Comparison of ENCODE assay signal across 7 mouse cellular contexts in genomic region chr2:121169173-121169572, GRCm38 (mm10). TPM values are rescaled to one million over a fixed set of nuclear protein-coding genes. Genes with fewer than 3 reads are reported as not detected.
A peak's percentile ranks its signal among the peaks of the same experiment; 100 is the strongest.
DNase-seq lines count a peak whose midpoint lies in the region; ATAC-seq and TF ChIP-seq lines count a peak whose summit lies in the region.

No protein-coding gene starts in this region.

- no peaks in the 10 kb centered on the region for H3K27me3 ChIP-seq in lung, embryonic 16.5 days (ENCODE audit: control insufficient read depth, insufficient read depth, low read depth, low read length)
- no peaks in the 10 kb centered on the region for H3K27me3 ChIP-seq in forebrain, embryonic 14.5 days (replicated peaks; ENCODE audit: control insufficient read depth, insufficient read depth, low read length)
- no peaks in the 10 kb centered on the region for H3K27me3 ChIP-seq in limb, embryonic 12.5 days
- H3K27me3 ChIP-seq in small intestine, adult 2 months (ENCODE audit: control insufficient read depth, insufficient read depth, low read length) = no peaks in the 10 kb centered on the region

- no peak for ATAC-seq in lung, embryonic 16.5 days (ENCODE audit: low read depth)
- ATAC-seq in forebrain, embryonic 14.5 days = no peak
- ATAC-seq in limb, embryonic 12.5 days (ENCODE audit: insufficient number of reproducible peaks, insufficient read depth, low FRiP score, low TSS enrichment, low read depth) = no peak
- ATAC-seq in megakaryocyte progenitor cell, adult 5-6 weeks (replicated peaks; ENCODE audit: poor library complexity) = no peak

- no peak for TF ChIP-seq CTCF in small intestine, adult 2 months (IDR thresholded peaks at IDR 0.05; ENCODE audit: extremely low read depth, insufficient read length, insufficient replicate concordance, low read depth, low read length)

- DNase-seq in lung, postnatal 4 days = no peak
- DNase-seq in forebrain, embryonic 14.5 days (ENCODE audit: low spot score) = no peak
- DNase-seq in spleen, postnatal 36 days (ENCODE audit: low spot score in 2 of 2) = no peak

- peak overlapping the region; percentile 91 for H3K9ac ChIP-seq in lung, embryonic 16.5 days (ENCODE audit: low read length)
- peak overlapping the region; percentile 85; the same call in 1 of the 2 replicates for H3K9ac ChIP-seq in forebrain, embryonic 14.5 days (ENCODE audit: low read length)
- H3K9ac ChIP-seq in limb, embryonic 12.5 days (replicated peaks) = peak overlapping the region; percentile 86; the same call in 1 of the 2 replicates

- TF ChIP-seq POLR2A in small intestine, adult 2 months (IDR thresholded peaks at IDR 0.05; ENCODE audit: low read depth, low read length) = no peak

- no peaks in the 10 kb centered on the region for H3K9me3 ChIP-seq in lung, embryonic 16.5 days (ENCODE audit: control insufficient read depth, low read length)
- H3K9me3 ChIP-seq in forebrain, embryonic 14.5 days (replicated peaks; ENCODE audit: control insufficient read depth, low read length) = no peaks in the 10 kb centered on the region
- H3K9me3 ChIP-seq in limb, embryonic 12.5 days = no peaks in the 10 kb centered on the region

- H3K4me1 ChIP-seq in lung, embryonic 16.5 days (replicated peaks; ENCODE audit: control insufficient read depth, insufficient read depth, low read length) = peaks cover 14% of the 10 kb centered on the region
- H3K4me1 ChIP-seq in forebrain, embryonic 14.5 days (ENCODE audit: control insufficient read depth, insufficient read depth, low read length) = peaks cover 23% of the 10 kb centered on the region
- peaks cover 21% of the 10 kb centered on the region for H3K4me1 ChIP-seq in limb, embryonic 12.5 days (replicated peaks)
- peaks cover 10% of the 10 kb centered on the region; the same call in 1 of the 2 replicates for H3K4me1 ChIP-seq in small intestine, adult 2 months (ENCODE audit: control insufficient read depth, insufficient read depth, insufficient read length, low read length)

- H3K27ac ChIP-seq in lung, embryonic 16.5 days (ENCODE audit: low read length) = no peak overlapping the region
- no peak overlapping the region for H3K27ac ChIP-seq in forebrain, embryonic 14.5 days (ENCODE audit: low read depth, low read length)
- H3K27ac ChIP-seq in limb, embryonic 12.5 days = no peak overlapping the region
- no peak overlapping the region for H3K27ac ChIP-seq in small intestine, adult 2 months (ENCODE audit: insufficient read depth, low read depth, low read length)

- WGBS in lung, embryonic 16.5 days = 34% methylated on average over 4 of the region's 4 CpGs
- WGBS in forebrain, embryonic 14.5 days = 71% methylated on average over 4 of the region's 4 CpGs
- WGBS in limb, embryonic 12.5 days = 41% methylated on average over 4 of the region's 4 CpGs
- WGBS in small intestine, adult 2 months = 33% methylated on average over 4 of the region's 4 CpGs

- peak overlapping the region; percentile 66 for H3K4me2 ChIP-seq in lung, embryonic 16.5 days (ENCODE audit: low read depth, low read length)
- peak overlapping the region; percentile 92 for H3K4me2 ChIP-seq in forebrain, embryonic 14.5 days (ENCODE audit: low read length)
- peak overlapping the region; percentile 90 for H3K4me2 ChIP-seq in limb, embryonic 12.5 days

- H3K36me3 ChIP-seq in lung, embryonic 16.5 days (ENCODE audit: control insufficient read depth, insufficient read depth, low read length) = peaks cover 14% of the 10 kb centered on the region
- H3K36me3 ChIP-seq in forebrain, embryonic 14.5 days (ENCODE audit: control insufficient read depth, insufficient read depth, low read length) = peaks cover 30% of the 10 kb centered on the region
- peaks cover 38% of the 10 kb centered on the region for H3K36me3 ChIP-seq in limb, embryonic 12.5 days
- H3K36me3 ChIP-seq in small intestine, adult 2 months (ENCODE audit: control insufficient read depth, insufficient read depth, low read length) = peaks cover 14% of the 10 kb centered on the region

- H3K4me3 ChIP-seq in lung, embryonic 16.5 days (ENCODE audit: low read length) = peak overlapping the region; percentile 92
- peak overlapping the region; percentile 92 for H3K4me3 ChIP-seq in forebrain, embryonic 14.5 days (ENCODE audit: low read depth, low read length)
- H3K4me3 ChIP-seq in limb, embryonic 12.5 days (replicated peaks) = peak overlapping the region; percentile 80
- peak overlapping the region; percentile 19 for H3K4me3 ChIP-seq in small intestine, adult 2 months (ENCODE audit: low read depth, low read length)

RNA-seq across cellular contexts. Expression of gene Tubgcp4, which starts 1.3 kb away (rescaled TPM):
- 51.4 and 54.3 TPM in 2 replicates for polyA plus RNA-seq in lung, embryonic 16.5 days (2015; fragmentation: Nextera tagmentation; extraction: Ambion mirVana)
- polyA plus RNA-seq in forebrain, embryonic 14.5 days (2014; fragmentation: Nextera tagmentation; extraction: Ambion mirVana) = 38.9 and 43.7 TPM in 2 replicates
- polyA plus RNA-seq in limb, embryonic 12.5 days (2016; fragmentation: Nextera tagmentation; extraction: Ambion mirVana) = 75.6 and 84.2 TPM in 2 replicates
- polyA plus RNA-seq in small intestine, adult 2 months (2012; rRNA removed) = 8.1 and 14.1 TPM in 2 replicates
- 36.4 and 38.9 TPM in 2 replicates for total RNA-seq in megakaryocyte progenitor cell, adult 5-6 weeks (2015)
- 28.8 and 39.3 TPM in 2 replicates for total RNA-seq in megakaryocyte progenitor cell, adult 5-6 weeks (2017)

RNA-seq across cellular contexts. Expression of gene Zscan29, which starts 1.8 kb away (rescaled TPM):
- 9.8 TPM in 2 replicates for polyA plus RNA-seq in lung, embryonic 16.5 days (2015; fragmentation: Nextera tagmentation; extraction: Ambion mirVana)
- polyA plus RNA-seq in forebrain, embryonic 14.5 days (2014; fragmentation: Nextera tagmentation; extraction: Ambion mirVana) = 8.5 and 9.7 TPM in 2 replicates
- 11.3 and 12.8 TPM in 2 replicates for polyA plus RNA-seq in limb, embryonic 12.5 days (2016; fragmentation: Nextera tagmentation; extraction: Ambion mirVana)
- 1.2 and 2.5 TPM in 2 replicates for polyA plus RNA-seq in small intestine, adult 2 months (2012; rRNA removed)
- total RNA-seq in megakaryocyte progenitor cell, adult 5-6 weeks (2015) = 18.8 and 21.2 TPM in 2 replicates
- total RNA-seq in megakaryocyte progenitor cell, adult 5-6 weeks (2017) = 18.7 and 25.4 TPM in 2 replicates

RNA-seq across cellular contexts. Expression of gene Lcmt2, which starts 28.7 kb away (rescaled TPM):
- polyA plus RNA-seq in lung, embryonic 16.5 days (2015; fragmentation: Nextera tagmentation; extraction: Ambion mirVana) = 24.8 and 25.3 TPM in 2 replicates
- polyA plus RNA-seq in forebrain, embryonic 14.5 days (2014; fragmentation: Nextera tagmentation; extraction: Ambion mirVana) = 22.7 and 27.8 TPM in 2 replicates
- 22.9 and 23.4 TPM in 2 replicates for polyA plus RNA-seq in limb, embryonic 12.5 days (2016; fragmentation: Nextera tagmentation; extraction: Ambion mirVana)
- polyA plus RNA-seq in small intestine, adult 2 months (2012; rRNA removed) = 5.5 and 7.9 TPM in 2 replicates
- 11.7 and 12.8 TPM in 2 replicates for total RNA-seq in megakaryocyte progenitor cell, adult 5-6 weeks (2015)
- total RNA-seq in megakaryocyte progenitor cell, adult 5-6 weeks (2017) = 8.4 and 9.7 TPM in 2 replicates

RNA-seq across cellular contexts. Expression of gene Adal, which starts 28.9 kb away (rescaled TPM):
- 19.4 and 22.2 TPM in 2 replicates for polyA plus RNA-seq in lung, embryonic 16.5 days (2015; fragmentation: Nextera tagmentation; extraction: Ambion mirVana)
- polyA plus RNA-seq in forebrain, embryonic 14.5 days (2014; fragmentation: Nextera tagmentation; extraction: Ambion mirVana) = 37.2 and 38.0 TPM in 2 replicates
- polyA plus RNA-seq in limb, embryonic 12.5 days (2016; fragmentation: Nextera tagmentation; extraction: Ambion mirVana) = 22.7 and 22.9 TPM in 2 replicates
- polyA plus RNA-seq in small intestine, adult 2 months (2012; rRNA removed) = 0.38 and 1.3 TPM in 2 replicates
- 12.2 and 12.4 TPM in 2 replicates for total RNA-seq in megakaryocyte progenitor cell, adult 5-6 weeks (2015)
- 10.6 and 15.4 TPM in 2 replicates for total RNA-seq in megakaryocyte progenitor cell, adult 5-6 weeks (2017)

RNA-seq across cellular contexts. Expression of gene Tgm7, which starts 59.6 kb away (rescaled TPM):
- polyA plus RNA-seq in lung, embryonic 16.5 days (2015; fragmentation: Nextera tagmentation; extraction: Ambion mirVana) = not detected in 2 replicates
- polyA plus RNA-seq in forebrain, embryonic 14.5 days (2014; fragmentation: Nextera tagmentation; extraction: Ambion mirVana) = not detected in 2 replicates
- not detected in 2 replicates for polyA plus RNA-seq in limb, embryonic 12.5 days (2016; fragmentation: Nextera tagmentation; extraction: Ambion mirVana)
- polyA plus RNA-seq in small intestine, adult 2 months (2012; rRNA removed) = not detected in 2 replicates
- not detected in 2 replicates for total RNA-seq in megakaryocyte progenitor cell, adult 5-6 weeks (2015)
- not detected in 2 replicates for total RNA-seq in megakaryocyte progenitor cell, adult 5-6 weeks (2017)

Comparison
In these comparisons a context has a peak if more than half of its experiments do, and no peak if none do; other contexts are left out.
1. H3K4me3 ChIP-seq: peak in every context shown above with its lines; median percentile 92 in lung, embryonic 16.5 days; 92 in forebrain, embryonic 14.5 days; 80 in limb, embryonic 12.5 days; 19 in small intestine, adult 2 months.